7 mouse cellular contexts compared by ENCODE assay signal in genomic region chr3:87618981-87619710, GRCm38 (mm10). TPM values are rescaled to one million over a fixed set of nuclear protein-coding genes. Genes with fewer than 3 reads are reported as not detected.
DNase-seq lines count a peak whose midpoint lies in the region; ATAC-seq and TF ChIP-seq lines count a peak whose summit lies in the region.

No protein-coding gene starts in this region.

- peak overlapping the region; percentile 79 for H3K4me2 ChIP-seq in heart, postnatal 0 days (ENCODE audit: low read depth, low read length)
- H3K4me2 ChIP-seq in liver, embryonic 11.5 days = peak overlapping the region; percentile 88
- peak overlapping the region; percentile 94 for H3K4me2 ChIP-seq in stomach, embryonic 14.5 days (replicated peaks; ENCODE audit: low read depth, low read length)

- no peak for TF ChIP-seq CTCF in E14TG2a.4 (conservative IDR thresholded peaks at IDR 0.05; ENCODE audit: low read length)
- TF ChIP-seq CTCF in heart, postnatal 0 days (IDR thresholded peaks at IDR 0.05; ENCODE audit: low read depth) = no peak

- DNase-seq in NIH3T3 (ENCODE audit: low read depth) = peak; percentile 8
- no peak for DNase-seq in heart, postnatal 0 days (ENCODE audit: low spot score)
- DNase-seq in liver, embryonic 11.5 days (ENCODE audit: low spot score) = no peak
- no peak for DNase-seq in spleen, postnatal 4 days (ENCODE audit: low spot score in 2 of 2)
- no peak for DNase-seq in embryo, embryonic 10.5 days (ENCODE audit: low spot score)

- no peak for TF ChIP-seq EP300 in heart, postnatal 0 days (IDR thresholded peaks at IDR 0.05; ENCODE audit: low read depth)

- H3K9ac ChIP-seq in heart, postnatal 0 days (replicated peaks; ENCODE audit: low read depth, low read length) = peak overlapping the region; percentile 89
- no peak overlapping the region for H3K9ac ChIP-seq in liver, embryonic 11.5 days (ENCODE audit: low read depth, low read length)
- H3K9ac ChIP-seq in stomach, embryonic 14.5 days (replicated peaks; ENCODE audit: low read depth, low read length) = peak overlapping the region; percentile 85

- peak overlapping the region; percentile 86 for H3K4me3 ChIP-seq in E14TG2a.4 (replicated peaks; ENCODE audit: low read length)
- H3K4me3 ChIP-seq in heart, postnatal 0 days (ENCODE audit: low read depth, low read length) = peak overlapping the region; percentile 87
- H3K4me3 ChIP-seq in liver, embryonic 11.5 days (ENCODE audit: low read depth, low read length) = peak overlapping the region; percentile 67
- H3K4me3 ChIP-seq in stomach, embryonic 14.5 days (ENCODE audit: low read depth, low read length) = peak overlapping the region; percentile 72

- H3K27me3 ChIP-seq in E14TG2a.4 (ENCODE audit: insufficient read depth, low read length) = peaks cover 18% of the 10 kb centered on the region
- H3K27me3 ChIP-seq in heart, postnatal 0 days (ENCODE audit: control insufficient read depth, insufficient read depth, low read length) = no peaks in the 10 kb centered on the region
- H3K27me3 ChIP-seq in liver, embryonic 11.5 days (replicated peaks; ENCODE audit: control insufficient read depth, insufficient read depth, low read length) = peaks cover 2% of the 10 kb centered on the region; the same call in 1 of the 2 replicates
- H3K27me3 ChIP-seq in stomach, embryonic 14.5 days (ENCODE audit: control insufficient read depth, insufficient read depth, low read length) = no peaks in the 10 kb centered on the region

- ATAC-seq in heart, postnatal 0 days (ENCODE audit: insufficient read depth, low read depth) = no peak
- ATAC-seq in liver, embryonic 11.5 days (replicated peaks; ENCODE audit: low FRiP score) = no peak
- no peak for ATAC-seq in stomach, embryonic 14.5 days (ENCODE audit: insufficient number of reproducible peaks, insufficient read depth, low FRiP score, low read depth)

- no peak overlapping the region for H3K27ac ChIP-seq in heart, postnatal 0 days (ENCODE audit: low read depth)
- no peak overlapping the region for H3K27ac ChIP-seq in liver, embryonic 11.5 days (ENCODE audit: low read depth, low read length)
- H3K27ac ChIP-seq in stomach, embryonic 14.5 days (ENCODE audit: low read length) = no peak overlapping the region

- no peaks in the 10 kb centered on the region for H3K9me3 ChIP-seq in E14TG2a.4 (ENCODE audit: low read length)
- H3K9me3 ChIP-seq in heart, postnatal 0 days (replicated peaks; ENCODE audit: control insufficient read depth, low read length) = no peaks in the 10 kb centered on the region
- no peaks in the 10 kb centered on the region for H3K9me3 ChIP-seq in liver, embryonic 11.5 days (ENCODE audit: control insufficient read depth, low read length)
- no peaks in the 10 kb centered on the region for H3K9me3 ChIP-seq in stomach, embryonic 14.5 days (ENCODE audit: control insufficient read depth, low read depth, low read length)

- 0 out of 2 replicates have a peak, but pooled peaks cover 5% of the 10 kb centered on the region for H3K36me3 ChIP-seq in E14TG2a.4 (ENCODE audit: insufficient read depth, low read length)
- no peaks in the 10 kb centered on the region for H3K36me3 ChIP-seq in heart, postnatal 0 days (replicated peaks; ENCODE audit: control insufficient read depth, insufficient read depth, low read length)
- no peaks in the 10 kb centered on the region for H3K36me3 ChIP-seq in liver, embryonic 11.5 days (ENCODE audit: control insufficient read depth, insufficient read depth, low read length)
- no peaks in the 10 kb centered on the region for H3K36me3 ChIP-seq in stomach, embryonic 14.5 days (ENCODE audit: control insufficient read depth, insufficient read depth, low read length)

- WGBS in heart, postnatal 0 days = 31% methylated on average over 5 of the region's 5 CpGs
- WGBS in liver, embryonic 11.5 days = 70% methylated on average over 5 of the region's 5 CpGs
- WGBS in stomach, embryonic 14.5 days = 30% methylated on average over 5 of the region's 5 CpGs

- H3K4me1 ChIP-seq in E14TG2a.4 (replicated peaks; ENCODE audit: low read depth, low read length) = peaks cover 36% of the 10 kb centered on the region
- H3K4me1 ChIP-seq in heart, postnatal 0 days (ENCODE audit: control insufficient read depth, insufficient read depth) = peaks cover 27% of the 10 kb centered on the region
- peaks cover 22% of the 10 kb centered on the region for H3K4me1 ChIP-seq in liver, embryonic 11.5 days (replicated peaks; ENCODE audit: control insufficient read depth, insufficient read depth, low read length)
- H3K4me1 ChIP-seq in stomach, embryonic 14.5 days (ENCODE audit: control insufficient read depth, insufficient read depth, low read length) = peaks cover 21% of the 10 kb centered on the region

RNA-seq across cellular contexts. Expression of gene Arhgef11, which starts 1.8 kb away (rescaled TPM):
- total RNA-seq in heart, postnatal 0 days (2014; rRNA removed; ENCODE audit: low replicate concordance) = 18.6 and 29.9 TPM in 2 replicates
- polyA plus RNA-seq in heart, postnatal 0 days (2015; fragmentation: Nextera tagmentation; extraction: Ambion mirVana) = 4.5 and 5.3 TPM in 2 replicates
- polyA plus RNA-seq in liver, embryonic 11.5 days (2014; fragmentation: Nextera tagmentation; extraction: Ambion mirVana) = 6.3 and 7.6 TPM in 2 replicates
- 17.5 and 18.6 TPM in 2 replicates for polyA plus RNA-seq in stomach, embryonic 14.5 days (2014; fragmentation: Nextera tagmentation; extraction: Ambion mirVana)
